Mouse (Mus musculus) liver, embryonic 14.5 days (tissue): Measurements from ENCODE around the gene Prkn.

Experiments used
- CTCF ChIP-seq: IDR thresholded peaks from 2 replicates; pipeline ENCODE4 v1.5.1; 2016; ENCODE audit warnings: antibody characterized with exemption, low read depth, control low read depth
- EP300 ChIP-seq: IDR thresholded peaks from 2 replicates; pipeline ENCODE4 v1.6.1; 2016; ENCODE audit warnings: antibody characterized with exemption, low read depth

DNA sequence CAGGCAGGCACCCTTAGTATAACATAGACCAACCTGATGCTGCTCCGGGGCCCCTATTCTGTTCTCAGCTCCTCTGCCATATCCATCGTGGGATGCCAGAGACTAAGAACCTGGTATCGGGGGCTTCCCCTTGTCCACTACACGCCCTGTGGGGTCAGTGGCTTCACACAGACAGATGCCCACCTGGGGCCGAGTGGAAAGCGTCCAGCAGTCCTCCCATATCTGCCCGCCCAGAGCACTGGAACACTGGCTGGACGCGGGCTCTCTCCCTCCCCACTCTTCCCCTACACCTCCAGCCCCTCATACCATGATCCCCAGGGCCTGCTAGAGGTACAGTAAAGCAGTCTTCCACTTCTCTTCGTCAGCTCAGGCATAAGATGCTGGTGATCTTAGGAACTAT, 277.3 kb downstream of the Prkn start:
- TF ChIP-seq CTCF (no peak), EP300 (no peak)
